Comparison of ENCODE assay signal across 8 mouse cellular contexts in genomic region chr6:146776610-146777389, GRCm38 (mm10). TPM values are rescaled to one million over a fixed set of nuclear protein-coding genes. Genes with fewer than 3 reads are reported as not detected.
A peak's percentile ranks its signal among the peaks of the same experiment; 100 is the strongest.
DNase-seq lines count a peak whose midpoint lies in the region; ATAC-seq and TF ChIP-seq lines count a peak whose summit lies in the region.

No protein-coding gene starts in this region.

- dilution Hi-C loops in CH12.LX (cut with MboI; ENCODE audit: extremely low pct_ligation_motif_present, extremely low pct_unique_long_range_greater_than_20kb, low sequenced_read_pairs): no loop called here

- no peak for TF ChIP-seq POLR2A in CH12.LX (IDR thresholded peaks at IDR 0.05; ENCODE audit: low read depth, low read length)

- H3K9me3 ChIP-seq in CH12.LX (replicated peaks; ENCODE audit: low read length): no peaks in the 10 kb centered on the region
- no peaks in the 10 kb centered on the region for H3K9me3 ChIP-seq in heart, embryonic 16.5 days (replicated peaks; ENCODE audit: control insufficient read depth, low read length)
- H3K9me3 ChIP-seq in lung, embryonic 16.5 days (ENCODE audit: control insufficient read depth, low read length): no peaks in the 10 kb centered on the region
- H3K9me3 ChIP-seq in midbrain, embryonic 10.5 days (replicated peaks): no peaks in the 10 kb centered on the region

- TF ChIP-seq RAD21 in CH12.LX (IDR thresholded peaks at IDR 0.05; ENCODE audit: low read depth, low read length): no peak

- no peaks in the 10 kb centered on the region for H3K27me3 ChIP-seq in CH12.LX (replicated peaks)
- H3K27me3 ChIP-seq in heart, embryonic 16.5 days (ENCODE audit: control insufficient read depth, insufficient read depth, low read length): no peaks in the 10 kb centered on the region
- H3K27me3 ChIP-seq in lung, embryonic 16.5 days (ENCODE audit: control insufficient read depth, insufficient read depth, low read depth, low read length): no peaks in the 10 kb centered on the region
- no peaks in the 10 kb centered on the region for H3K27me3 ChIP-seq in midbrain, embryonic 10.5 days (ENCODE audit: low read depth, poor library complexity, severe bottlenecking)

- no peaks in the 10 kb centered on the region for H3K79me2 ChIP-seq in CH12.LX (replicated peaks; ENCODE audit: control insufficient read depth, extremely low read depth, insufficient read depth, poor library complexity, severe bottlenecking)

- ATAC-seq in heart, embryonic 16.5 days (replicated peaks; ENCODE audit: extremely low read depth, insufficient read depth, low FRiP score): peak; percentile 76
- peak; percentile 96 for ATAC-seq in lung, embryonic 16.5 days (ENCODE audit: low read depth)

- peaks cover 2 to 22% of the 10 kb centered on the region in 2 experiments; a peak in 2 of 4 replicates for H3K4me1 ChIP-seq in CH12.LX (ENCODE audit: control insufficient read depth in 1 of 2, insufficient read depth in 2 of 2)
- H3K4me1 ChIP-seq in heart, embryonic 16.5 days (ENCODE audit: control insufficient read depth, insufficient read depth, low read length): peaks cover 14% of the 10 kb centered on the region
- 0 out of 2 replicates have a peak, but pooled peaks cover 3% of the 10 kb centered on the region for H3K4me1 ChIP-seq in lung, embryonic 16.5 days (replicated peaks; ENCODE audit: control insufficient read depth, insufficient read depth, low read length)
- H3K4me1 ChIP-seq in midbrain, embryonic 10.5 days: peaks cover 5% of the 10 kb centered on the region

- no peak overlapping the region for H3K4me3 ChIP-seq in CH12.LX (replicated peaks in 1 of 3; ENCODE audit: low read depth in 2 of 3, low read length in 2 of 3, poor library complexity in 1 of 3)
- H3K4me3 ChIP-seq in heart, embryonic 16.5 days (ENCODE audit: low read length): no peak overlapping the region
- no peak overlapping the region for H3K4me3 ChIP-seq in lung, embryonic 16.5 days (ENCODE audit: low read length)
- H3K4me3 ChIP-seq in midbrain, embryonic 10.5 days: no peak overlapping the region

- intact Hi-C loops in left cerebral cortex, postnatal 25 days (cut with DNase I): no loop called here

- peaks cover 5 to 19% of the 10 kb centered on the region in 2 experiments for H3K36me3 ChIP-seq in CH12.LX (replicated peaks in 1 of 2; ENCODE audit: control insufficient read depth in 1 of 2, insufficient read depth in 1 of 2, low read length in 1 of 2)
- H3K36me3 ChIP-seq in heart, embryonic 16.5 days (ENCODE audit: control insufficient read depth, insufficient read depth): peaks cover 23% of the 10 kb centered on the region
- peaks cover 4% of the 10 kb centered on the region; the same call in 1 of the 2 replicates for H3K36me3 ChIP-seq in lung, embryonic 16.5 days (ENCODE audit: control insufficient read depth, insufficient read depth, low read length)
- H3K36me3 ChIP-seq in midbrain, embryonic 10.5 days: peaks cover 37% of the 10 kb centered on the region

- DNase-seq in 3T3-L1 (ENCODE audit: low read depth, low spot score) (peak; percentile 94), CH12.LX (ENCODE audit: extremely low read depth) (peak; percentile 69)
- no peak for DNase-seq in midbrain, embryonic 10.5 days (ENCODE audit: low spot score)
- DNase-seq in frontal cortex, adult 2 months (ENCODE audit: extremely low spot score in 1 of 2, low spot score in 1 of 2): no peak
- no peak for DNase-seq in left cerebral cortex, postnatal 25 days (ENCODE audit: low spot score in 2 of 2)
- DNase-seq in cerebellum, adult 8-10 months: no peak

- TF ChIP-seq CTCF in CH12.LX (conservative IDR thresholded peaks at IDR 0.05 in 1 of 2, IDR thresholded peaks at IDR 0.05 in 1 of 2; ENCODE audit: low read depth in 2 of 2, low read length in 2 of 2): no peak

- H3K4me2 ChIP-seq in CH12.LX (ENCODE audit: insufficient read depth, low read depth, poor library complexity, severe bottlenecking): 0 out of 2 replicates have a peak overlapping the region, but pooled peaks have one; percentile 15
- H3K4me2 ChIP-seq in heart, embryonic 16.5 days (ENCODE audit: low read depth, low read length): no peak overlapping the region
- no peak overlapping the region for H3K4me2 ChIP-seq in lung, embryonic 16.5 days (ENCODE audit: low read depth, low read length)

- H3K9ac ChIP-seq in CH12.LX (ENCODE audit: insufficient read depth, low read depth): no peak overlapping the region
- no peak overlapping the region; the same call in 1 of the 2 replicates for H3K9ac ChIP-seq in heart, embryonic 16.5 days (ENCODE audit: low read length)
- H3K9ac ChIP-seq in lung, embryonic 16.5 days (ENCODE audit: low read length): no peak overlapping the region

- no peak overlapping the region for H3K27ac ChIP-seq in CH12.LX (ENCODE audit: insufficient read depth, low read depth)
- H3K27ac ChIP-seq in heart, embryonic 16.5 days (ENCODE audit: low read length): 0 out of 2 replicates have a peak overlapping the region, but pooled peaks have one; percentile 16
- no peak overlapping the region for H3K27ac ChIP-seq in lung, embryonic 16.5 days (ENCODE audit: low read length)
- no peak overlapping the region for H3K27ac ChIP-seq in midbrain, embryonic 10.5 days (replicated peaks)

- no peak; the same call in 1 of the 2 replicates for TF ChIP-seq EP300 in CH12.LX (IDR thresholded peaks at IDR 0.05; ENCODE audit: low read length)

- in situ Hi-C loops in CH12.LX (cut with MboI; ENCODE audit: low pct_ligation_motif_present, low pct_unique_long_range_greater_than_20kb, low sequenced_read_pairs): no loop called here

- WGBS in heart, embryonic 16.5 days: 15% methylated on average over 2 of the region's 2 CpGs
- WGBS in lung, embryonic 16.5 days: 18% methylated on average over 2 of the region's 2 CpGs
- WGBS in midbrain, embryonic 10.5 days: 12% methylated on average over 2 of the region's 2 CpGs

TF ChIP-seq in CH12.LX, 34 proteins besides CTCF, POLR2A, EP300 and RAD21:
- TF ChIP-seq ZMIZ1 (IDR thresholded peaks at IDR 0.05; ENCODE audit: low read depth, low read length): no peak
- peak; percentile 74 for TF ChIP-seq ETS1 (conservative IDR thresholded peaks at IDR 0.05; ENCODE audit: low read depth, low read length)
- TF ChIP-seq ELF1 (IDR thresholded peaks at IDR 0.05; ENCODE audit: low read depth, low read length): peak; percentile 74
- TF ChIP-seq JUN (IDR thresholded peaks at IDR 0.05; ENCODE audit: insufficient read depth, low read depth, low read length): 0 out of 2 replicates have a peak, but pooled peaks have one; percentile 9

RNA-seq across cellular contexts. Expression of gene Arntl2, which starts 19.1 kb away (rescaled TPM):
- total RNA-seq in CH12.LX (2012; rRNA removed) (not detected in 2 replicates), CH12.LX (2014; rRNA removed) (0.07 TPM in 1 of 2 replicates, not detected in the other)
- not detected in 2 replicates for polyA plus RNA-seq in CH12.LX (2012; ENCODE audit: insufficient read length, low read depth)
- polyA plus RNA-seq in heart, embryonic 16.5 days (2015; fragmentation: Nextera tagmentation; extraction: Ambion mirVana): 2.8 and 2.9 TPM in 2 replicates
- polyA plus RNA-seq in lung, embryonic 16.5 days (2015; fragmentation: Nextera tagmentation; extraction: Ambion mirVana): 3.9 and 4.4 TPM in 2 replicates
- polyA plus RNA-seq in midbrain, embryonic 10.5 days (2016; fragmentation: Nextera tagmentation; extraction: Ambion mirVana): 1.9 and 2.0 TPM in 2 replicates
- polyA plus RNA-seq in frontal cortex, adult 2 months (2012; rRNA removed): 19.9 and 20.6 TPM in 2 replicates
- 1 to 10 TPM; 5.8 to 8.3 TPM for total RNA-seq in left cerebral cortex, postnatal 25 days (2021)

RNA-seq across cellular contexts. Expression of gene Stk38l, which starts 52.0 kb away (rescaled TPM):
- 4.0 and 4.7 TPM in 2 replicates for total RNA-seq in CH12.LX (2012; rRNA removed)
- total RNA-seq in CH12.LX (2014; rRNA removed): 3.4 and 3.8 TPM in 2 replicates
- polyA plus RNA-seq in CH12.LX (2012; ENCODE audit: insufficient read length, low read depth): 5.2 and 5.8 TPM in 2 replicates
- polyA plus RNA-seq in heart, embryonic 16.5 days (2015; fragmentation: Nextera tagmentation; extraction: Ambion mirVana): 28.9 and 30.3 TPM in 2 replicates
- polyA plus RNA-seq in lung, embryonic 16.5 days (2015; fragmentation: Nextera tagmentation; extraction: Ambion mirVana): 13.5 and 15.6 TPM in 2 replicates
- 21.0 and 21.2 TPM in 2 replicates for polyA plus RNA-seq in midbrain, embryonic 10.5 days (2016; fragmentation: Nextera tagmentation; extraction: Ambion mirVana)
- polyA plus RNA-seq in frontal cortex, adult 2 months (2012; rRNA removed): 17.8 and 18.3 TPM in 2 replicates
- 10 to 100 TPM; 23.4 to 23.6 TPM for total RNA-seq in left cerebral cortex, postnatal 25 days (2021)

Comparison
In these comparisons a context has a peak if more than half of its experiments do, and no peak if none do; other contexts are left out.
1. DNase-seq: peak in 3T3-L1 (single experiment) and CH12.LX (single experiment); none in midbrain, embryonic 10.5 days (single experiment), frontal cortex, adult 2 months (0 of 2), left cerebral cortex, postnatal 25 days (0 of 2) and cerebellum, adult 8-10 months (single experiment).